Mouse (Mus musculus): ENCODE data around the gene Mroh8. TPM values are rescaled to one million over a fixed set of nuclear protein-coding genes. Genes with fewer than 3 reads are reported as not detected.
"Not testable (repeated sequence)": the region's sequence is repeated elsewhere in the genome, so short reads cannot be mapped to it uniquely, and the experiment has no call there.

Gene Mroh8
- polyA plus RNA-seq, 1 experiment from 2014 or later, result 0.46 TPM

DNA sequence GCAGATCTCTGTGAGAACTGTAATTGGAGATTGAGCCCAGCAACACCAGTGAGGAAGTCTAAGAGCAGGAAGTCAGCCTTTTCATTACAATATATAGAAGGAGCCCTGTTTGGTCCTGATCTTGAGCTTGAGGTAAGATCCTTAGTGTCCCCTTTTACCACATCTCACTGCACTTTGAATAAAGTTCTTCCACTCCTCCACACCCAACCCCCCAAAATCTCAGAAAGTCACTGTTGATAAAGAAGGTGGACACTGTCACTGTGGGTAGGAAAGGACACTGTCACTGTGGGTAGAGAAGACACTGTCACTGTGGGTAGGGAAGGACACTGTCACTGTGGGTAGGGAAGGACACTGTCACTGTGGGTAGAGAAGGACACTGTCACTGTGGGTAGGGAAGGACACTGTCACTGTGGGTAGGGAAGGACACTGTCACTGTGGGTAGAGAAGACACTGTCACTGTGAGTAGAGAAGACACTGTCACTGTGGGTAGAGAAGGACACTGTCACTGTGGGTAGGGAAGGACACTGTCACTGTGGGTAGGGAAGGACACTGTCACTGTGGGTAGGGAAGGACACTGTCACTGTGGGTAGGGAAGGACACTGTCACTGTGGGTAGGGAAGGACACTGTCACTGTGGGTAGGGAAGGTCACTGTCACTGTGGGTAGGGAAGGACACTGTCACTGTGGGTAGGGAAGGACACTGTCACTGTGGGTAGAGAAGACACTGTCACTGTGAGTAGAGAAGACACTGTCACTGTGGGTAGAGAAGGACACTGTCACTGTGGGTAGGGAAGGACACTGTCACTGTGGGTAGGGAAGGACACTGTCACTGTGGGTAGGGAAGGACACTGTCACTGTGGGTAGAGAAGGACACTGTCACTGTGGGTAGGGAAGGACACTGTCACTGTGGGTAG is 113.8 kb downstream of the Mroh8 start:
- H3K4me3 ChIP-seq; H3K27me3 ChIP-seq (replicated peaks); H3K27ac ChIP-seq (ENCODE audit: poor library complexity, severe bottlenecking); H3K9ac ChIP-seq; ATAC-seq (ENCODE audit: insufficient number of reproducible peaks, low FRiP score); H3K4me2 ChIP-seq; H3K4me1 ChIP-seq (replicated peaks); H3K9me3 ChIP-seq (replicated peaks): not testable (repeated sequence)
- H3K36me3 ChIP-seq, result peaks cover 60% of the 10 kb centered on the region

DNA sequence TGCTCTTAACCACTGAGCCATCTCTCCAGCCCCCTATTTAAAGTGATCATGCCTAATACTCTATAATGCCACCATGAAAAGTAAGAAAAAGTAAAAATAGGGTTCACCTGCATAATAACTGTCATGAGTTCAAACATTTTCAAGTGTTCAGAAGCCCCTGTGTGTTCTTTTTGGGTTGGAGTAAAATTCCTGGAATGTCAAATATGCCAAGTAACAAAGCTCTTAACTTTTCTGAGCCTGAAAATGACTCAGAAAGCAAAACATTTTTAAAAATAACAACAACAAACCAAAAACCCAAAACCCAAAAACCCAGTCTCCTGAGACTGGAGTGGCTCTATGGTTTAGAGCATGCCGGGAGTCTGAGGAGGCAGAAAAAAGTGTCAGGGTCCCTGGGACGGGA is 115.2 kb downstream of the Mroh8 start:
- Histone ChIP-seq H3K36me3 (peaks cover 64% of the 10 kb centered on the region), H3K27me3 (replicated peaks) (no peaks in the 10 kb centered on the region), H3K27ac (ENCODE audit: poor library complexity, severe bottlenecking) (no peak overlapping the region), H3K4me1 (replicated peaks) (no peaks in the 10 kb centered on the region), H3K4me2 (no peak overlapping the region), H3K9me3 (replicated peaks) (no peaks in the 10 kb centered on the region), H3K4me3 (no peak overlapping the region), H3K9ac (no peak overlapping the region)
- ATAC-seq (ENCODE audit: insufficient number of reproducible peaks, low FRiP score), result no peak
- 86% methylated on average over 2 of the region's 2 CpGs for WGBS

Other genes starting within 250 kb of the Mroh8 start
- gene Soga1, start 200.3 kb downstream of the Mroh8 start, polyA plus RNA-seq (2016; fragmentation: Nextera tagmentation; extraction: Ambion mirVana), result 4.5 and 5.2 TPM in 2 replicates
- not detected in 2 replicates for gene Tldc2, start 192.5 kb downstream of the Mroh8 start, polyA plus RNA-seq (2016; fragmentation: Nextera tagmentation; extraction: Ambion mirVana)
- 17.2 and 18.0 TPM in 2 replicates for gene Samhd1, start 144.3 kb downstream of the Mroh8 start, polyA plus RNA-seq (2016; fragmentation: Nextera tagmentation; extraction: Ambion mirVana)
- gene Rbl1, start 75.0 kb downstream of the Mroh8 start, polyA plus RNA-seq (2016; fragmentation: Nextera tagmentation; extraction: Ambion mirVana), result 20.7 and 21.4 TPM in 2 replicates
- 202 and 207 TPM in 2 replicates for gene Rpn2, start 532 bp downstream of the Mroh8 start, polyA plus RNA-seq (2016; fragmentation: Nextera tagmentation; extraction: Ambion mirVana)
- not detected in 2 replicates for gene Ghrh, start 68.0 kb upstream of the Mroh8 start, polyA plus RNA-seq (2016; fragmentation: Nextera tagmentation; extraction: Ambion mirVana)
- 53.5 and 56.4 TPM in 2 replicates for gene Manbal, start 88.0 kb upstream of the Mroh8 start, polyA plus RNA-seq (2016; fragmentation: Nextera tagmentation; extraction: Ambion mirVana)
- gene Src, start 138.9 kb upstream of the Mroh8 start, polyA plus RNA-seq (2016; fragmentation: Nextera tagmentation; extraction: Ambion mirVana), result 10.9 and 13.4 TPM in 2 replicates